Mouse (Mus musculus) adipocyte (in vitro differentiated cells): ENCODE measurements at regions not wholly inside any gene's neighbourhood (a gene's known extent, or its start where the extent isn't known, plus 50 kb on each side); places are given as distances from the start of the nearest gene placed in this dataset.
"Not testable (repeated sequence)": the region's sequence is repeated elsewhere in the genome, so short reads cannot be mapped to it uniquely, and the experiment has no call there.

Experiments
- DNase-seq: peaks from one replicate; pipeline ENCODE4 v3.0.0-alpha.2; 2016; ENCODE audit warnings: low spot score

DNA sequence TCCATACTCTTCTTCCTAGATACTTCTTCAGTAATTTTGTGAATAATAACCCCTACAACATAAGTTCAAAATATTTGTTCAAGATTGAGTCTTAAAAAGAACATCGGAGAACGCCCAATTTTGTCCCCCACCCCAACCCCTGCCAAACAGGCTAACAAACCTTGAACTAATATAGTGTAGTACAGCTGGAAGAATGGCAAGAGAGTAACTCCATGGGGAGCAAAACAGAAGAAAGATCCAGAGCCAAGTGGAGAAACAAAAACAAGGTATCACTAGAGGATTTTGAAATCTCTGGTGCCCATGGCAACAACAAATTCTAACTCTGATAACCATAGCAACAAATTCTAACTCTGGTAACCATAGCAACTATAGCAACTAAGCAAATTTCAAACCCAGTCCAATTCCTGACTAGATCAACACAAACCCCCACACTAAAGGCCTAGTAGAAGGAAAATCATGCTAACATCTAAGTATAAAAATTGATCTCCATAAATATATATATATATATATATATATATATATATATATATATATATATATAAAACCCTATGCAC is 74.2 kb upstream of the Magee2 start:
- DNase-seq, result no peak

DNA sequence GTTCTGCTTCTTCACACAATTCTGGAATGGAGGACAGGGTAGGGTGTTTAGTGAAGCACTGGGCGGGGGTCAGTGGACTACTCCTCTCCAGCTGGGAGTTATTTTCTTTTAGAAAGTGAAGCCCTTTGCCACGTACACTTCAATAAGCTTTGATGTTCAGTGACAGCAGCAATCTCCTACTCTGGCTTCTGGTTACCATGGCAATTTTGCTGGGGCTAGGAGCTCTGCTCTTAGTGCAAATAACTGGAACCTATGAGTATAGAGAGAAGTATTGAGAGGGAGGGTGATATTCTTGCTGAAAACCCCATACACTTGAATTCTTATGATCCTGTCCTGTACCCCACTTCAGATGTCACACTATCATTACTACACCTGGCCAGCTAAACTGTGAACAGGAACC is 94.5 kb upstream of the Magee2 start:
- DNase-seq, result no peak

DNA sequence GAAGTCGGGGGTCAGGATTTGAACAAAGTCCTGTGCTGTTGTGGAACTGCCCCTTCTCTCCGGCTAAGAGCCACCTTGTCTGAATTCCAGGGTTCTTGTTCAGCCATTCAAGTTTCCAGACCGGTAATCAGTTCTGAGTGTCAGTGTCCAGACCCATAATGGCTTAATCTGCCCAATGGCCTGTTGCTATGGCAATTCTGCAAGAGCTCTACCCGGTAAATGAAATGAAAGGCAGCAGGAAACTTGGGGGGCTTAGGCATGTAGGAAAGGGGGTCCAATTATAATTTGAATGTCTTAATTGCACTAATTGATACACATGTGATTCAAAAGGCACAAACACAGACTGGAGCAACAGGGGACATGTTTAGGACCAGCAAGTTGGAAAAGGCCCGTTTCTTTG is 95.7 kb upstream of the Magee2 start:
- not testable (repeated sequence) for DNase-seq

DNA sequence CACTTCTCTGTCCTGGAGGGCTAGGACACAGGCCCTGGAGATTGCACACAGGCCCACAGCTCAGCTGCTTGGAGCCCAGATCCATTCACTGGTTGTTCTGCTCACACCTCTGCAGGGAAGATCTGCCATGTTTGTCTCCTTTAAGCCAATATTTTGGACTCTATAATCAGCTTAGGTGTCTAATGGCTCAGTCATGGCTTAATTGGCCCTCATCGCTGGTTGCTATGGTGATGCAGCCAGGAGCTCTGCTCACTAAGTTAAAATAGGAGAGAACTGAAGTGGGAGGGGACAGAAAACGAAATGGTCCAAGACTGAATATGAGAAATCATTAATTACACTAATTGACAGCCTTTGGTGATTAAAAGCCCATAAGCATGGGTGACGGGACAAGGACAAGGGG is 96.3 kb upstream of the Magee2 start:
- not testable (repeated sequence) for DNase-seq

DNA sequence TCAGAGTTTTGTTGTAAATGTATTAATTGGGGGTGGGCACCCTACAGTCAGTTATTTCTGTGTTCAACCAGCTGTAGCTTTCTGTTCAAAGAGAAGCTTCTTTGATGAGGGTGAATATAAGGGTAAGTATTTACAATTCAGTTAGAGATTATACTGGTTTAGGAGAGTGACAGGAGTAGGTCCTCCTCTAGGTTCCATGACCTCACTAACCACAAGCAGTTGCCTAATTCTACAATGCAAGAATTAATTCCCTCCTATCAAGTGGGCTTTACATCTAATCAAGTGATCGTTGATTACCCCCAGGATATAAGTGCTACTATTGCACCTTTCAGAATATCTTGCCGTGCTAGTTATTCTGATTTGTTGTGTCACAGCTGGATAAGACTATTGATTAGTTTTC is 101.1 kb upstream of the Pbdc1 start:
- DNase-seq, result no peak

DNA sequence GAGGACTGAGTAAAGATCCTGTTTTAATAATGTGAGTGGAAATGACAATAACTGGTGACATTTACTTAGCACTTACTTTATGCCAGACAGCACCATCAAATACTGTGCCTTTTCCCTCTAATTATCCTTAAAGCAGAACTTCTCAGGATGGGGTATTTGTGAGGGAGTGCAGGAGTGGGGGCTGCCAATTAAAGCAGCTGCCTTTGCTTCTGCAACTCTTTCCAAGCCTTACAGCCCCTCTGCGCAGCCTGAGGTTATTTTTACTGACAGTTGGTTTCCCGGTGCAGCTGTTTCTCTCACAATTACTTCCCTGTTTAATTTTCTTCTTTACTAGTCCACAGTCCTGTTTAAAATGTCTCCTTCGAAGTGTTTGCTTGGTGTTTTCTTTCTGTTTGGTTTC is 76.3 kb upstream of the Pbdc1 start:
- DNase-seq, result no peak

DNA sequence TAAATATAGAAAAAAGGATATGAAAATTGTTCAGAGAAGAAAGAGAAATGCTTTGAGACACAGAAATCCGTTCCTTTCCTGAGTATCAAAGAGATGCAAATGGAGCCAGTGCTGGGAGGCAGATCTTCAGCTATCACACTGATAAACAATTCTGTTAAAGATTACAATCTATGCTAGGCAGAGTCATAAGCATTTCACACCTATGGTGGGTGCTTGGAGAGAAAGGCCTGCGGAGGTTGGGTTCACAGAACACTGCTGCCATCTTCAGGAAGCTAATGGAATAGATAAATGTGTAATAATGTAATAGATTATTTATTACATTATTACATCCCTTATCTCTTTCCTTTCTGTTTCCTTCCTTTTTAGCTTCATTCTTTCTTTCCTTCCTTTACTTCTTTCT is 73.1 kb upstream of the Pbdc1 start:
- DNase-seq, result peak; percentile 44
